Mouse (Mus musculus): ENCODE measurements at regions not wholly inside any gene's neighbourhood (a gene's known extent, or its start where the extent isn't known, plus 50 kb on each side); places are given as distances from the start of the nearest gene placed in this dataset.
"Not testable (repeated sequence)": the region's sequence is repeated elsewhere in the genome, so short reads cannot be mapped to it uniquely, and the experiment has no call there.

DNA sequence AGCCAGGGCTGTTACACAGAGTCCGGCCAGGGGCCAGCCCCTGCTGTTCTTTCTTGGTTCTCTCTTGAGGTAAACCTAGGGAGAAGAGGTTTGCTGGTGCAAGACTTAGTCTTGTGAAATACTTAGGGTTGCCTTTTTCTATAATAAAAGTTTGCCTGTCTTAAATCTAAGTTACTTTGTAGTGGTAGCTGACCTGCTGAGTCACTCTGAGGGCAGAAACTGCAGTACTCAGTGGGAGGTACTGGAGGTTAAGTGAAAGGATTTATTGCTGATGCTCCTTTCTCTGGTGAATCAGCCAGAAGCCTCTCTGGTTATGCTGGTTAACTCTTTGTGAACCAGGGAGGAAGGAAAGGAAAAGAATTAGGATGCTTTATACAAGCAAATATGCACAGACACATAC lies 107.3 kb upstream of the Arhgap20 start:
- no peak for DNase-seq (ENCODE audit: extremely low spot score in 1 of 2, low spot score in 1 of 2)

DNA sequence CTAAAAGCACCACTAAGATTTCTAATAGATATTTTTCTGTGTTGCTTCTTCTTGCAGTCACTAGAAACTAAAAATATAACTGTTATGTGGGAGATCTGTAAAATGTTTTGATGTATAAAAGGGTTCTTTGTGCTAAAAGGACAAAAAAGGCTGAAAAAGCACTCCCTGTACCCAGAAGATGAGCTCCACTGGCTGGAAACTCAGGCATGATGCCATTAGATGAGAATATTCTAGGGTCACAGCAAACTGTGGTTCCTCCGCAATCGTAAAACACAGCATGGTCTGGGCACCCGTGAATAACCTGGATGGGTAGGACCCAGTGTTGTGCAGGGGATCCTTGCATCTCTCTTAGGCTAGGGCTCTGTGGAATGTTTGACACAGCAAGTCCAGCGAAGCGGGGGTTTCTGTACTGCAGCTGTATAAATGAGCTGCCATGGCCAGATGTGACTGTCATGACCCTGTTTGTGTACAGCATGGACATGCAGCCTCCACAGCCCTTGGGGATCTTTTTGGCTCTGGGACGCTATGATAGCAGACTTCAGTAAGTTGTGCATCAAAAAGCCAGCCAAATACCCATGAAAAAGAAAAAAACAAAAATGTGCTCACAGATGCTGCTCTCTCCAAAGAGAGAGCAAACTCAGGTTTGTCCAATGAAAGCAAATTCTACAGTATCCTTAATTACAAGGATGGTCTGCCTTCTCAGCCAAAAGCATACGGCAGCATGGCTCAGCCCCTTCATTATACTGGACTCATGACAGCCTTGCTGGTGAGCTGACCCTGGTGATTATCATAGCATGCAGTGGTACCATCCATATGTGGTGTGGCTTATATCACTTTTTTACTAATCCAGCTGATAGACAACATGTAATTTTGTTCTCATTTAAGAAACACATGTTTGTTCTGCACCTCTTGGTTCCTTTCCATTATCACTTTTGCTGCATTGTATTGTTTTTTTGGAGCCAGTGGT lies 103.9 kb upstream of the Arhgap20 start:
- peak; percentile 24 to 47 for DNase-seq (ENCODE audit: extremely low spot score in 1 of 2, low spot score in 1 of 2)

DNA sequence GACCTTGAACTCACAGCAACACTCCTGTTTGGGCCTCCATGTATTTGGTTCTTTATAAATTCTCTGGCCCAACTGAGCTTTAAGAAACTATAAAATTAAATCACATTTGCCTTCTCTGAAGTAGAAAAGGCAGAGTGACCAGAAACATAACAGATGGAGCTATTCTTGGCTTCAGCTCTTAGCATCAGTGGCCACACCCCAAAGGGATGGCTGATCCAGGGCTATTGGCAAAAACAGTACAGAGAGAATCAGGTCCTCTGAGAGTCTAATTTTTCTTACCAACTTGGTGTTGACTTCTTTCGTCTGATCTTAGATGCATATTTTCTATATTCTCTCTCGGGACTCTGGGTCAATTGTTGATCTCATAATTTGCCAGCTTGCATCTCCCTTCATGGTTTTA lies 103.2 kb upstream of the Arhgap20 start:
- DNase-seq (ENCODE audit: extremely low spot score in 1 of 2, low spot score in 1 of 2) = no peak

DNA sequence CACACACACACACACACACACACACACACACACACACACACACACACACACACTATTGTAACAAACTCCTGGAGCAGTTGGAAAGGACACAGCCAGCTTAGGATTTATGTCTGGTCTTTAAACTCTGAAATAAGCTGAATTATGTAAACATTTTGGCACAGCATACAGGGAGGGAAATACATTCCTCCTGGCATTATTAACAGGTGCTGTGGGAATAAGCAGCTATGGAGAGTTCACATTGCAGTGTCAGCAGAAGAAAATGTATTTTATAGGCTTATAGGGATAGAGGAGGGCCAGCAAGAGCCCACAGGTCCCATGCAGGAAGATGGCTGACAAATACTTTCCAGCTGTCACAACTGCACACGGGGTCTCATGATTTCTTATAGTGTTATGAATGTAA lies 100.8 kb upstream of the Arhgap20 start:
- no peak for DNase-seq (ENCODE audit: extremely low spot score in 1 of 2, low spot score in 1 of 2)

DNA sequence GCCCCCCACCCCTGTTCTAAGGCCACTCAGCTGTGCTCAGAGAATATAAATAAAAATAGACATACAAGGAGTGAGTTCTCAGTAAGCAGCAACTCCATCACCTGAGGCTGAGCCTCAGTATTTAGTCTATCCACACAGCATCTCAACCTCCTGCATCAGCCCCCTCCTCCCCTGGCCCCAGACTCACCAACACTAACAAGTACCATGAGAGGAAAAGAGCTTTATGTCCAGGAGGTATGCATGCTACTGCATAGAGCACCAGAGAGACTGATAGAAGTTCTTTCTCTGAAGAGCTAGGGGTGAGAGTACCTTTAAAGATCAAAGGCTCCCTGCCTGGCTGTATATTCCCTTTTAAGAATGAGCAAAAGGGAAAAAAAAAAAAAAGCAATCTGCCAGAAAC lies 100.3 kb upstream of the Arhgap20 start:
- DNase-seq (ENCODE audit: extremely low spot score in 1 of 2, low spot score in 1 of 2) = no peak

DNA sequence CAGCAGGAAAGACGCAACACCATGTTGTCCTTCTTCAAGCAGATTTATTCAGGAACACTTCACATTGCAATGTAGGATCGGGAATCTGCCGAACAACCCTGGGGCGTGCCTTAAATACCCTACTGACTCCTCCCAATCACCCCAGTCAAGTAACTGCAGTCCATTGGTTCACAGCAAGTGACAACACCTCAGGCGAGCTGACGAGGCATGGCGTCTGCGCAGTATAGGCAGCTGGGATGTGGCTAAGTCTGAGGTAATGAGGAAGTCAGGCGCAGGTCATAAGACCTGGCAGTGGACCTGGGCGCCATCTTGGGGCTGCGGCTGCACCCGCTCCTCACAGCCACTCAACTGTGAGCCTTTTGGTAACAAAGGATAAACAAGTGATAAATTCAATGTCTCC lies 96.2 kb upstream of the Arhgap20 start:
- DNase-seq (ENCODE audit: extremely low spot score in 1 of 2, low spot score in 1 of 2) = not testable (repeated sequence)

DNA sequence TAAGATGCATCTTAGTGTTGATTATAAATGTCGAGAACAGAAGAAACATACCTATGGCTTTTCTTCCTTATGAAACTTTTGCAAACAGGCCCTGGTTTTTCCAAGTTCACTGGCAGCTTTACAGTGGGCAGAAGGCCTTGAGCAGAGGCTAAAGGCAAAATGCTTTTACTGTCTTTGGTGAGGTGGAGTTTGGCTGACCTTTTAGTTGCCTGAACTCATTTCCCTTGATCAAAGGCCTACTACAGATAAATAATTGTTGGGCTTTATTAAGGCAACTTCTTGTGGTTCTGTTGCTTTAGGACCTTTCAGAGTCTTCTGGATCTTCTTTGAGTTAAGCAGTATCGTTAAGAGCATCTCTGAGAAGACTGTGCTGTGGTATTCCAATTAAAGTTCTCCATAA lies 94.6 kb upstream of the Arhgap20 start:
- no peak for DNase-seq (ENCODE audit: extremely low spot score in 1 of 2, low spot score in 1 of 2)

DNA sequence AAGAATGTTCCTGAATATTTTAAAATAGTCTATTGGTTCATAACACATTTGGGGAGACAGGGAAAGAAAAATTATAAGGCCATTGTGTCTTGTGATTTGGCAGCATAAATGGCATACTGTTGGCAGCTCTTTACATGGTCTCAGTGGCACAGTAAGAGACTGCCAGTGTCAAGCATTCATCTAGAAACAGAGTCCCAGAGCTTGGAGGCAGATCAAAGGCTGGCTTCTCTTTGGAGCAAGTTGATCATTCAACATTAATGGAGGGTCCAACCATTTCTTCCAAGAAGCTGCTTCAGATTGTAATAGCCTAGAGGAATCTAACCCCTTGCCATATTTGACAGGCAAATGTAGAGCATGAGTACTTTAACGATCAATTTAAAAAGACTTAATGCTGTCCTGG lies 78.6 kb upstream of the Arhgap20 start:
- no peak for DNase-seq (ENCODE audit: extremely low spot score in 1 of 2, low spot score in 1 of 2)

DNA sequence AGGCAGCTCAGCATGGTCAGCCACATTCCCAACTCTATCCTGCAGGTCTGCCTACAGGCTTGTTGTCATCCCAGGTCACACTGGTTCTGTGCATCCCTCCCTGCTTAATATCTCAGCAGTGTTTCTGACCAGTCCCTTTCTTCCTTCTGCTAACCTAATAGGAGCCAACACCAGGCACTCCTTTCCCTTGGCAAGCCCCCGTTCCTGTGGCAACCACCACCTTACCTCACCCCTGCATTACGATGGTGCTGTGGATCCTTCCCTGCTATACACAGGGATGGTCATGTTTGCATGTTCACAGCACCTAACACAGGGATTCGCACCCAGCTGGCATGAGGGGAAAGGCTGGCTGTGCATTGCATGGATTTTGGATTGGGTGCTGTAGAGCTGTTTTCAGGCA lies 50.8 kb upstream of the Arhgap20 start:
- DNase-seq (ENCODE audit: extremely low spot score in 1 of 2, low spot score in 1 of 2) = no peak

All from frontal cortex, adult 2 months (tissue).